Mouse (Mus musculus) C2C12 (cell line): Measurements from ENCODE around the gene Cask. TPM values are rescaled to one million over a fixed set of nuclear protein-coding genes. Genes with fewer than 3 reads are reported as not detected.
A peak's percentile ranks its signal among the peaks of the same experiment; 100 is the strongest.

ENCODE experiments used
- H3K27me3 ChIP-seq: one replicate; pipeline ENCODE4 v1.6.1; 2011; ENCODE audit not compliant: control insufficient read depth, insufficient read depth, insufficient read length
- H3K36me3 ChIP-seq: one replicate; pipeline ENCODE4 v1.6.1; 2011; ENCODE audit not compliant: control insufficient read depth, insufficient read depth
- H3K4me3 ChIP-seq: one replicate; pipeline ENCODE4 v1.5.1; 2011; ENCODE audit warnings: mild to moderate bottlenecking, control low read depth; ENCODE audit not compliant: poor library complexity, insufficient read depth, severe bottlenecking
- H3K79me2 ChIP-seq: one replicate; pipeline ENCODE4 v1.6.1; 2011; ENCODE audit not compliant: control insufficient read depth, insufficient read depth
- H3K79me3 ChIP-seq: one replicate; pipeline ENCODE4 v1.6.1; 2011; ENCODE audit warnings: low read depth, control low read depth
- H3ac ChIP-seq: one replicate; pipeline ENCODE3; 2011; ENCODE audit warnings: low read depth; ENCODE audit not compliant: control insufficient read depth, insufficient read length
- CEBPB ChIP-seq: IDR thresholded peaks from one replicate; pipeline ENCODE4 v1.6.1; 2011; ENCODE audit warnings: low read depth, mild to moderate bottlenecking, control low read depth, moderate library complexity
- CTCF ChIP-seq: IDR thresholded peaks from one replicate; pipeline ENCODE4 v1.5.1; 2011; ENCODE audit not compliant: control insufficient read depth, insufficient read depth, insufficient read length
- FOSL1 ChIP-seq: IDR thresholded peaks from one replicate; pipeline ENCODE4 v1.8.0; 2011; ENCODE audit warnings: mild to moderate bottlenecking, low read length; ENCODE audit not compliant: poor library complexity, insufficient read depth, severe bottlenecking
- MAX ChIP-seq: IDR thresholded peaks from one replicate; pipeline ENCODE4 v1.6.1; 2011; ENCODE audit warnings: mild to moderate bottlenecking, control low read depth
- MYOD1 ChIP-seq: IDR thresholded peaks from one replicate; pipeline ENCODE4 v1.6.1; 2011; ENCODE audit warnings: low read depth; ENCODE audit not compliant: control insufficient read depth, insufficient read length
- MYOG ChIP-seq: IDR thresholded peaks from one replicate; pipeline ENCODE4 v1.6.1; 2011; ENCODE audit not compliant: control insufficient read depth, insufficient read length; ENCODE audit errors: extremely low read depth
- USF1 ChIP-seq: IDR thresholded peaks from one replicate; pipeline ENCODE4 v1.6.1; 2011; ENCODE audit warnings: low read depth, mild to moderate bottlenecking, control low read depth, moderate library complexity
- polyA plus RNA-seq: library from polyadenylated mRNA; unstranded; fragments of >200 nt; fragmentation: generic; extraction: Trizol; gene quantifications from one replicate; pipeline ENCODE4 v1.2.1, GENCODE M21; 2012; ENCODE audit warnings: missing spikeins

Cask gene
- polyA plus RNA-seq, 1 experiment, result 9.2 TPM

- no peaks in the 10 kb centered on the region for H3K79me2 ChIP-seq
- no peaks in the 10 kb centered on the region for H3K27me3 ChIP-seq
- no peak overlapping the region for H3K4me3 ChIP-seq
- H3ac ChIP-seq, result no peak overlapping the region
- TF ChIP-seq FOSL1, result no peak
- TF ChIP-seq MYOD1, result peak; percentile 95
- H3K79me3 ChIP-seq, result no peaks in the 10 kb centered on the region
- H3K36me3 ChIP-seq, result no peaks in the 10 kb centered on the region
These were observed 274.6 kb downstream of the Cask start for GRCm38 (mm10) chrX:13576606-13577005.

GRCm38 (mm10) chrX:13574872-13575271 is 276.3 kb downstream of the Cask start:
- Histone ChIP-seq H3K36me3 (no peaks in the 10 kb centered on the region), H3K27me3 (no peaks in the 10 kb centered on the region), H3K4me3 (no peak overlapping the region), H3K79me2 (no peaks in the 10 kb centered on the region), H3ac (no peak overlapping the region), H3K79me3 (no peaks in the 10 kb centered on the region)
- no peak for TF ChIP-seq CTCF
- TF ChIP-seq USF1, result no peak
- TF ChIP-seq MYOG, result no peak

DNA sequence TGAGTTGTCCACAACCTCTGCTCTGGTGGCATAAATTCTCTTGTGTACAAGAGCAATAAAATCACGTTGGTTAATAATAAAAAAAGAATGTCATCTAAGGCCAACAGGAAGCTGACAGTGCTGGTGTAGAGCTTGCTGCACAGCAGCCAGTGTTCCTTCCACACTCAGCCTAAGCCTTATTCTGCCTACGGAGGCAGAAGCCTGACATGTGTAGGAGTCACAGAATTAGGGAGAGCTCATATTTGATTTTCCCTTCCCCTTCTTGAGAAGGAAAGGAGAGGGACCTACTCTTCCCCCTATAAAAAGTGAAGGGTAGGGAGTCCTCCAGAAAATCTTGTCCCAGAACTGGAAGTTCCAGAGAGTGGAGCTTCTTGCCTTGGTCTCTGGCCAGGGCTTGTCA is 276.9 kb downstream of the Cask start:
- H3ac ChIP-seq, result no peak overlapping the region
- H3K4me3 ChIP-seq, result no peak overlapping the region
- no peaks in the 10 kb centered on the region for H3K79me3 ChIP-seq
- H3K79me2 ChIP-seq, result no peaks in the 10 kb centered on the region
- no peaks in the 10 kb centered on the region for H3K27me3 ChIP-seq
- no peaks in the 10 kb centered on the region for H3K36me3 ChIP-seq
- TF ChIP-seq MAX (no peak), MYOD1 (no peak), CTCF (no peak), CEBPB (no peak), MYOG (no peak), USF1 (no peak), FOSL1 (no peak)

DNA sequence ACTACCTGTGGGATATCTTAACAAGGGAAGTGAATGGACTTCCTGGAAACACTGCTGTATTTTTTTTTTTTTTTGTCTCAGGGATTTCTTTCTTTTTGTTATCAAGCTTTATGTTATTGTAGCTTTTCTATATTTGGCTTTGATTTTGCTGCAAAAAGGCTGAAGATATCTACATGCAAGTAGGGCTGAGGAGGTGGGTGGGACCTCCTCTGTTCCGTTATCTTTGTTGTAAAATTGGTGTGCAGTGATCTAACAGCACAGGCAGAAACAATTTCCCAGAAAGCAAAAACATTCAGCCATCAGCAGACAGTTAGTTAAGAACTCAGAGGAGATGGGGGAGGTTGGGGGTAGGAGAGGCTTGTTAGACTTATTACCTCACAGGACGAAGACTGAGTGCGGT is 296.7 kb downstream of the Cask start:
- TF ChIP-seq USF1, result no peak
- no peak for TF ChIP-seq CTCF
- TF ChIP-seq MYOG, result no peak
- no peak for TF ChIP-seq FOSL1
- no peak for TF ChIP-seq MYOD1
- no peak for TF ChIP-seq CEBPB
- no peak for TF ChIP-seq MAX
- H3K27me3 ChIP-seq, result no peaks in the 10 kb centered on the region
- no peak overlapping the region for H3K4me3 ChIP-seq
- H3K79me3 ChIP-seq, result no peaks in the 10 kb centered on the region
- no peaks in the 10 kb centered on the region for H3K79me2 ChIP-seq
- H3ac ChIP-seq, result no peak overlapping the region
- peaks cover 7% of the 10 kb centered on the region for H3K36me3 ChIP-seq

- peaks cover 7% of the 10 kb centered on the region for H3K36me3 ChIP-seq
These were observed 298.9 kb downstream of the Cask start for GRCm38 (mm10) chrX:13552288-13552687.

DNA sequence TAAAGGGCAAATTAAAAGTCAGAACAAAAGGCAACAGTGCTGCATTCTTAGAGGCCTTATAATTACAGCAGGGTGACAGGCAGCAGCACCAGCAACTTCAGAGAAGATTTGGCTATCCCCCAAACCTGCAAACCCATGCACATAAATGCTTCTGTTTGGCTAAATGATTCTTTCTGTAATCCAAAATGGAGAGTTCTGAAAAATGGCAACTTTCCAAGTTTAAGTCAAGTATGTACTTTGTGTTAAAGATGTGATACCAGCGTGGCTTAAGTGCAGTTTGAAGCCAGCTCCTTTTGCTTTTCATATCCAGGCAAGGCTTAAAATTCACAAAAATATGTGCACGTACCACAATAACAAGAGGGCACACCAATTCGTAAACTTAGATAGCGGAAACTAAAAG is 299.6 kb downstream of the Cask start:
- Histone ChIP-seq H3K79me3 (no peaks in the 10 kb centered on the region), H3K79me2 (no peaks in the 10 kb centered on the region), H3ac (no peak overlapping the region), H3K27me3 (no peaks in the 10 kb centered on the region), H3K4me3 (no peak overlapping the region), H3K36me3 (peaks cover 7% of the 10 kb centered on the region)
- TF ChIP-seq MAX (no peak), CTCF (no peak), MYOG (no peak), FOSL1 (no peak), USF1 (no peak), MYOD1 (no peak), CEBPB (no peak)

More at GRCm38 (mm10) chrX:13552288-13552687, 298.9 kb downstream of the Cask start:
- no peak overlapping the region for H3K4me3 ChIP-seq
- no peaks in the 10 kb centered on the region for H3K27me3 ChIP-seq
- no peaks in the 10 kb centered on the region for H3K79me2 ChIP-seq
- no peak for TF ChIP-seq CTCF
- H3K79me3 ChIP-seq, result no peaks in the 10 kb centered on the region
- H3ac ChIP-seq, result no peak overlapping the region
